Mouse (Mus musculus): ENCODE data around the gene Lrig2. TPM values are rescaled to one million over a fixed set of nuclear protein-coding genes. Genes with fewer than 3 reads are reported as not detected.
A peak's percentile ranks its signal among the peaks of the same experiment; 100 is the strongest.

Lrig2 gene
- polyA plus RNA-seq, 1 experiment from 2014 or later = 12.7 TPM

- no peak overlapping the region for H3K27ac ChIP-seq (ENCODE audit: low read depth, low read length)
- WGBS (ENCODE audit: insufficient replicate concordance) = 63% methylated on average over 8 of the region's 8 CpGs
- no peak overlapping the region for H3K4me3 ChIP-seq (ENCODE audit: low read depth, low read length)
- no peaks in the 10 kb centered on the region for H3K9me3 ChIP-seq (replicated peaks; ENCODE audit: control insufficient read depth, low read length)
- no peak overlapping the region for H3K4me2 ChIP-seq
- H3K9ac ChIP-seq (ENCODE audit: low read depth, low read length) = no peak overlapping the region
- H3K36me3 ChIP-seq (ENCODE audit: control insufficient read depth, insufficient read depth, low read length) = no peaks in the 10 kb centered on the region
- H3K27me3 ChIP-seq (ENCODE audit: control insufficient read depth, insufficient read depth, low read length) = no peaks in the 10 kb centered on the region
- H3K4me1 ChIP-seq (ENCODE audit: control insufficient read depth, insufficient read depth, low read length) = peaks cover 19% of the 10 kb centered on the region
- no peak for ATAC-seq (replicated peaks; ENCODE audit: insufficient number of reproducible peaks, low FRiP score, low TSS enrichment)
These were observed 149.9 kb downstream of the Lrig2 start for GRCm38 (mm10) chr3:104361814-104362213.

GRCm38 (mm10) chr3:104360325-104360724 lies 151.4 kb downstream of the Lrig2 start:
- Histone ChIP-seq H3K27me3 (ENCODE audit: control insufficient read depth, insufficient read depth, low read length) (no peaks in the 10 kb centered on the region), H3K27ac (ENCODE audit: low read depth, low read length) (no peak overlapping the region), H3K4me2 (no peak overlapping the region), H3K9ac (ENCODE audit: low read depth, low read length) (no peak overlapping the region), H3K36me3 (ENCODE audit: control insufficient read depth, insufficient read depth, low read length) (no peaks in the 10 kb centered on the region), H3K4me3 (ENCODE audit: low read depth, low read length) (no peak overlapping the region), H3K9me3 (replicated peaks; ENCODE audit: control insufficient read depth, low read length) (no peaks in the 10 kb centered on the region), H3K4me1 (ENCODE audit: control insufficient read depth, insufficient read depth, low read length) (peaks cover 19% of the 10 kb centered on the region)
- no peak for ATAC-seq (replicated peaks; ENCODE audit: insufficient number of reproducible peaks, low FRiP score, low TSS enrichment)
- WGBS (ENCODE audit: insufficient replicate concordance) = 46% methylated on average over 5 of the region's 5 CpGs

GRCm38 (mm10) chr3:104359225-104360135 lies 152.2 kb downstream of the Lrig2 start:
- no peak for ATAC-seq (replicated peaks; ENCODE audit: insufficient number of reproducible peaks, low FRiP score, low TSS enrichment)
- Histone ChIP-seq H3K4me3 (ENCODE audit: low read depth, low read length) (no peak overlapping the region), H3K9me3 (replicated peaks; ENCODE audit: control insufficient read depth, low read length) (no peaks in the 10 kb centered on the region), H3K4me2 (no peak overlapping the region), H3K27me3 (ENCODE audit: control insufficient read depth, insufficient read depth, low read length) (no peaks in the 10 kb centered on the region), H3K27ac (ENCODE audit: low read depth, low read length) (no peak overlapping the region), H3K36me3 (ENCODE audit: control insufficient read depth, insufficient read depth, low read length) (no peaks in the 10 kb centered on the region), H3K9ac (ENCODE audit: low read depth, low read length) (no peak overlapping the region), H3K4me1 (ENCODE audit: control insufficient read depth, insufficient read depth, low read length) (peaks cover 19% of the 10 kb centered on the region)
- WGBS (ENCODE audit: insufficient replicate concordance) = 48% methylated on average over 8 of the region's 8 CpGs

GRCm38 (mm10) chr3:104358747-104359146 lies 153.0 kb downstream of the Lrig2 start:
- no peak for ATAC-seq (replicated peaks; ENCODE audit: insufficient number of reproducible peaks, low FRiP score, low TSS enrichment)
- Histone ChIP-seq H3K4me2 (no peak overlapping the region), H3K36me3 (ENCODE audit: control insufficient read depth, insufficient read depth, low read length) (no peaks in the 10 kb centered on the region), H3K9me3 (replicated peaks; ENCODE audit: control insufficient read depth, low read length) (no peaks in the 10 kb centered on the region), H3K27ac (ENCODE audit: low read depth, low read length) (no peak overlapping the region), H3K9ac (ENCODE audit: low read depth, low read length) (no peak overlapping the region), H3K4me1 (ENCODE audit: control insufficient read depth, insufficient read depth, low read length) (peaks cover 23% of the 10 kb centered on the region), H3K4me3 (ENCODE audit: low read depth, low read length) (no peak overlapping the region), H3K27me3 (ENCODE audit: control insufficient read depth, insufficient read depth, low read length) (no peaks in the 10 kb centered on the region)
- 60% methylated on average over 5 of the region's 5 CpGs for WGBS (ENCODE audit: insufficient replicate concordance)

GRCm38 (mm10) chr3:104356106-104356505 lies 155.6 kb downstream of the Lrig2 start:
- Histone ChIP-seq H3K4me1 (ENCODE audit: control insufficient read depth, insufficient read depth, low read length) (peaks cover 35% of the 10 kb centered on the region), H3K9me3 (replicated peaks; ENCODE audit: control insufficient read depth, low read length) (no peaks in the 10 kb centered on the region), H3K9ac (ENCODE audit: low read depth, low read length) (no peak overlapping the region), H3K4me3 (ENCODE audit: low read depth, low read length) (no peak overlapping the region), H3K36me3 (ENCODE audit: control insufficient read depth, insufficient read depth, low read length) (no peaks in the 10 kb centered on the region), H3K27me3 (ENCODE audit: control insufficient read depth, insufficient read depth, low read length) (no peaks in the 10 kb centered on the region), H3K4me2 (no peak overlapping the region), H3K27ac (ENCODE audit: low read depth, low read length) (no peak overlapping the region)
- WGBS (ENCODE audit: insufficient replicate concordance) = 86% methylated on average over 5 of the region's 5 CpGs
- ATAC-seq (replicated peaks; ENCODE audit: insufficient number of reproducible peaks, low FRiP score, low TSS enrichment) = no peak

GRCm38 (mm10) chr3:104353884-104354283 lies 157.8 kb downstream of the Lrig2 start:
- no peak for ATAC-seq (replicated peaks; ENCODE audit: insufficient number of reproducible peaks, low FRiP score, low TSS enrichment)

GRCm38 (mm10) chr3:104352358-104353060 lies 159.2 kb downstream of the Lrig2 start:
- ATAC-seq (replicated peaks; ENCODE audit: insufficient number of reproducible peaks, low FRiP score, low TSS enrichment) = no peak
- Histone ChIP-seq H3K27ac (ENCODE audit: low read depth, low read length) (peak overlapping the region; percentile 15; the same call in 1 of the 2 replicates), H3K36me3 (ENCODE audit: control insufficient read depth, insufficient read depth, low read length) (no peaks in the 10 kb centered on the region), H3K27me3 (ENCODE audit: control insufficient read depth, insufficient read depth, low read length) (no peaks in the 10 kb centered on the region), H3K4me1 (ENCODE audit: control insufficient read depth, insufficient read depth, low read length) (peaks cover 19% of the 10 kb centered on the region), H3K4me3 (ENCODE audit: low read depth, low read length) (no peak overlapping the region), H3K4me2 (no peak overlapping the region), H3K9me3 (replicated peaks; ENCODE audit: control insufficient read depth, low read length) (no peaks in the 10 kb centered on the region), H3K9ac (ENCODE audit: low read depth, low read length) (peak overlapping the region; percentile 39; the same call in 1 of the 2 replicates)
- WGBS (ENCODE audit: insufficient replicate concordance) = 48% methylated on average over 7 of the region's 7 CpGs

More at GRCm38 (mm10) chr3:104353884-104354283, 157.8 kb downstream of the Lrig2 start:
- peaks cover 22% of the 10 kb centered on the region for H3K4me1 ChIP-seq (ENCODE audit: control insufficient read depth, insufficient read depth, low read length)
- no peaks in the 10 kb centered on the region for H3K36me3 ChIP-seq (ENCODE audit: control insufficient read depth, insufficient read depth, low read length)
- H3K27ac ChIP-seq (ENCODE audit: low read depth, low read length) = no peak overlapping the region
- H3K4me3 ChIP-seq (ENCODE audit: low read depth, low read length) = no peak overlapping the region
- no peak overlapping the region for H3K9ac ChIP-seq (ENCODE audit: low read depth, low read length)
- no peak overlapping the region for H3K4me2 ChIP-seq
- 43% methylated on average over 3 of the region's 3 CpGs for WGBS (ENCODE audit: insufficient replicate concordance)
- no peaks in the 10 kb centered on the region for H3K9me3 ChIP-seq (replicated peaks; ENCODE audit: control insufficient read depth, low read length)
- no peaks in the 10 kb centered on the region for H3K27me3 ChIP-seq (ENCODE audit: control insufficient read depth, insufficient read depth, low read length)

GRCm38 (mm10) chr3:104350253-104350945 lies 161.3 kb downstream of the Lrig2 start:
- no peaks in the 10 kb centered on the region for H3K27me3 ChIP-seq (ENCODE audit: control insufficient read depth, insufficient read depth, low read length)

More at GRCm38 (mm10) chr3:104350253-104350945, 161.3 kb downstream of the Lrig2 start:
- WGBS (ENCODE audit: insufficient replicate concordance) = 87% methylated on average over 2 of the region's 2 CpGs
- Histone ChIP-seq H3K4me3 (ENCODE audit: low read depth, low read length) (no peak overlapping the region), H3K36me3 (ENCODE audit: control insufficient read depth, insufficient read depth, low read length) (no peaks in the 10 kb centered on the region), H3K4me2 (no peak overlapping the region), H3K9me3 (replicated peaks; ENCODE audit: control insufficient read depth, low read length) (no peaks in the 10 kb centered on the region), H3K9ac (ENCODE audit: low read depth, low read length) (no peak overlapping the region), H3K27ac (ENCODE audit: low read depth, low read length) (no peak overlapping the region), H3K4me1 (ENCODE audit: control insufficient read depth, insufficient read depth, low read length) (peaks cover 19% of the 10 kb centered on the region)
- no peak for ATAC-seq (replicated peaks; ENCODE audit: insufficient number of reproducible peaks, low FRiP score, low TSS enrichment)

Measured in heart, embryonic 11.5 days (tissue).